Mouse (Mus musculus) intestine, embryonic 15.5 days (tissue): ENCODE measurements at regions not wholly inside any gene's neighbourhood (a gene's known extent, or its start where the extent isn't known, plus 50 kb on each side); places are given as distances from the start of the nearest gene placed in this dataset.

ENCODE experiments used
- ATAC-seq: fragments of 200-750 bp; cut with Nextera tagmentation; 2 replicates; pipeline ENCODE4 v1.8.0; 2017; ENCODE audit warnings: moderate TSS enrichment, moderate library complexity
- H3K27ac ChIP-seq: fragments of 300-500 bp; sonication (generic); 2 replicates; pipeline ENCODE4 v1.5.1; 2015; ENCODE audit warnings: mild to moderate bottlenecking, inconsistent platforms
- H3K27me3 ChIP-seq: fragments of 300-500 bp; sonication (generic); replicated peaks from 2 replicates; pipeline ENCODE4 v1.6.1; 2015; ENCODE audit warnings: inconsistent platforms
- H3K36me3 ChIP-seq: fragments of 300-500 bp; sonication (generic); 2 replicates; pipeline ENCODE4 v1.6.1; 2015; ENCODE audit warnings: inconsistent platforms
- H3K4me1 ChIP-seq: fragments of 300-500 bp; sonication (generic); replicated peaks from 2 replicates; pipeline ENCODE4 v1.6.1; 2015; ENCODE audit warnings: inconsistent platforms
- H3K4me2 ChIP-seq: fragments of 300-500 bp; sonication (generic); replicated peaks from 2 replicates; pipeline ENCODE4 v1.6.1; 2015; ENCODE audit warnings: mild to moderate bottlenecking, inconsistent platforms
- H3K4me3 ChIP-seq: fragments of 300-500 bp; sonication (generic); replicated peaks from 2 replicates; pipeline ENCODE4 v1.5.1; 2015; ENCODE audit warnings: inconsistent platforms
- H3K9ac ChIP-seq: fragments of 300-500 bp; sonication (generic); 2 replicates; pipeline ENCODE4 v1.6.1; 2015; ENCODE audit warnings: inconsistent platforms
- H3K9me3 ChIP-seq: fragments of 300-500 bp; sonication (generic); 2 replicates; pipeline ENCODE4 v1.6.1; 2016; ENCODE audit warnings: inconsistent platforms
- WGBS: fragments of 180-500 bp; shearing (Covaris S2); methylation state at CpG from one replicate; pipeline ENCODE4 v1.1.7; 2015; 5-methylcytosine and 5-hydroxymethylcytosine counted together

- WGBS = 91% methylated on average over 3 of the region's 3 CpGs
- Histone ChIP-seq H3K36me3 (no peaks in the 10 kb centered on the region), H3K4me1 (no peaks in the 10 kb centered on the region), H3K4me3 (no peak overlapping the region), H3K27ac (no peak overlapping the region), H3K9me3 (no peaks in the 10 kb centered on the region), H3K9ac (no peak overlapping the region), H3K27me3 (no peaks in the 10 kb centered on the region), H3K4me2 (no peak overlapping the region)
- no peak for ATAC-seq
Observed at GRCm38 (mm10) chr1:167905424-167905823, 216.4 kb downstream of the Lmx1a start.

- Histone ChIP-seq H3K4me1 (no peaks in the 10 kb centered on the region), H3K9me3 (no peaks in the 10 kb centered on the region), H3K4me2 (no peak overlapping the region), H3K36me3 (no peaks in the 10 kb centered on the region), H3K27ac (no peak overlapping the region), H3K4me3 (no peak overlapping the region), H3K27me3 (no peaks in the 10 kb centered on the region), H3K9ac (no peak overlapping the region)
- 70% methylated on average over 3 of the region's 3 CpGs for WGBS
- no peak for ATAC-seq
Observed at GRCm38 (mm10) chr1:167912074-167912473, 223.0 kb downstream of the Lmx1a start.

GRCm38 (mm10) chr1:167914982-167915561 lies 226.0 kb downstream of the Lmx1a start:
- H3K4me1 ChIP-seq = no peaks in the 10 kb centered on the region
- H3K4me3 ChIP-seq = no peak overlapping the region
- no peak overlapping the region for H3K4me2 ChIP-seq
- H3K27me3 ChIP-seq = no peaks in the 10 kb centered on the region
- H3K9me3 ChIP-seq = no peaks in the 10 kb centered on the region
- ATAC-seq = peak; percentile 56
- no peak overlapping the region for H3K27ac ChIP-seq
- WGBS = 37% methylated on average over 7 of the region's 7 CpGs
- H3K36me3 ChIP-seq = no peaks in the 10 kb centered on the region
- no peak overlapping the region for H3K9ac ChIP-seq

DNA sequence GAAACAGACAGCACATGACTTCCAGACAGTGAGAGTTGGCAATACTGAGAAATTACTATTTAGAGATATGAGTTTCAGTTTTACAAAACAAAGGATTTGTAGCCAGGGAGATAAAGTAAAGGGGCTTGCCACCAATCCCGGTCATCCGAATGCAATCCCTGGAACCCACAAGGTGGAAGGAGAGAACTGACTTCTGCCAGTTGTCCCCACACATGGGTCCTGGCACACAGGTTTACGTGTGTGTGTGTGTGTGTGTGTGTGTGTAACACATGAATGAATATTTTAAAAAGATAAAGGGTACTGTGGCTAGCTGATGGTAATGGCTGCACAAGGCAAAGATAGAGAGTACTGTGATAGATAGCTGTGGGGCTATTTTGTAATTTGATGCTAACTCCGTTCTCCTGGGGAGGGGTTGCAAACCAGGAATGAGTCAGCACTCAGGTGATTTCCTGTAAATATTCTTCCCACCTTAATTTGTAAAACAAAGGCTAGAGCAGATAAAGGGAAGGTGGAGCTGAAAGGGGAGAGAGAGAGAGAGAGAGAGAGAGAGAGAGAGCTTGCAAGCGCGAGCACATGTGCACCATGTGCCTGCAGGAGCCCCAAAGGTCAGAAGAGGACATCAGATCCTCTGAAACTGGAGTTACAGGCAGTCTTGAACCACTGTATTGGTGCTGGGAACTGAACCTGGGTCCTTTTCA lies 226.7 kb downstream of the Lmx1a start:
- no peaks in the 10 kb centered on the region for H3K4me1 ChIP-seq
- ATAC-seq = no peak
- H3K4me2 ChIP-seq = no peak overlapping the region
- WGBS = 69% methylated on average over 6 of the region's 6 CpGs
- no peak overlapping the region for H3K9ac ChIP-seq
- H3K27ac ChIP-seq = no peak overlapping the region
- no peak overlapping the region for H3K4me3 ChIP-seq
- H3K27me3 ChIP-seq = no peaks in the 10 kb centered on the region
- no peaks in the 10 kb centered on the region for H3K9me3 ChIP-seq
- no peaks in the 10 kb centered on the region for H3K36me3 ChIP-seq

GRCm38 (mm10) chr1:167922917-167923316 lies 233.9 kb downstream of the Lmx1a start:
- no peak for ATAC-seq
- Histone ChIP-seq H3K9ac (no peak overlapping the region), H3K4me2 (no peak overlapping the region), H3K36me3 (no peaks in the 10 kb centered on the region), H3K9me3 (no peaks in the 10 kb centered on the region), H3K4me3 (no peak overlapping the region), H3K27me3 (0 out of 2 replicates have a peak, but pooled peaks cover 1% of the 10 kb centered on the region), H3K27ac (no peak overlapping the region), H3K4me1 (no peaks in the 10 kb centered on the region)
- WGBS = 88% methylated on average over 7 of the region's 7 CpGs

- H3K27ac ChIP-seq = no peak overlapping the region
- no peak for ATAC-seq
- 0 out of 2 replicates have a peak, but pooled peaks cover 2% of the 10 kb centered on the region for H3K4me1 ChIP-seq
- no peaks in the 10 kb centered on the region for H3K9me3 ChIP-seq
- H3K9ac ChIP-seq = no peak overlapping the region
- no peak overlapping the region for H3K4me2 ChIP-seq
- 31% methylated on average over 4 of the region's 4 CpGs for WGBS
- no peak overlapping the region for H3K4me3 ChIP-seq
- no peaks in the 10 kb centered on the region for H3K36me3 ChIP-seq
- 0 out of 2 replicates have a peak, but pooled peaks cover 7% of the 10 kb centered on the region for H3K27me3 ChIP-seq
Observed at GRCm38 (mm10) chr1:167928060-167928467, 239.0 kb downstream of the Lmx1a start.

- H3K4me2 ChIP-seq = peak overlapping the region; percentile 89
- no peak overlapping the region for H3K27ac ChIP-seq
- no peaks in the 10 kb centered on the region for H3K36me3 ChIP-seq
- peak; percentile 82 for ATAC-seq
- H3K9me3 ChIP-seq = no peaks in the 10 kb centered on the region
- 0 out of 2 replicates have a peak, but pooled peaks cover 2% of the 10 kb centered on the region for H3K4me1 ChIP-seq
- WGBS = 2% methylated on average over 28 of the region's 28 CpGs
- H3K9ac ChIP-seq = peak overlapping the region; percentile 23
- 0 out of 2 replicates have a peak, but pooled peaks cover 7% of the 10 kb centered on the region for H3K27me3 ChIP-seq
- H3K4me3 ChIP-seq = peak overlapping the region; percentile 39
Observed at GRCm38 (mm10) chr1:167929729-167930341, 240.8 kb downstream of the Lmx1a start.

DNA sequence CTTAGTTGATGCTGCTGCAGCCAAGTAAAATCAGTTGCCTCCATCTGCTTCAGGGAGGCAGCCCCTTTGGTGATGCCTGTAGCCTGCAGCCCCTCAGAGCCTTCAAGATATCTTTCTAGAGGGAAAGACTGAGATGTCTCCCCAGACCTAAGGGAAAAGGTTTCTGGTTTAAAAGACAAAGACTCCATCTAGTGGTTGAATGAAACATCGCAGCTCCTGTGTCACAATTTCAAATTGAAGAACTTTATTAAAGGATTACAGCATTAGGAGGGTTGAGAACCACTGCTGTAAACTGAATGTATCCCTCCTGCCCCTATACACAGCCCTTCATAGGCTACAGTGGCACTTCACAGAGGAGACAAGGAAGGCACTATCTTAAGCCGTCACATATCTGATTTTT lies 243.1 kb downstream of the Lmx1a start:
- H3K4me1 ChIP-seq = 0 out of 2 replicates have a peak, but pooled peaks cover 2% of the 10 kb centered on the region
- no peak overlapping the region for H3K9ac ChIP-seq
- H3K4me2 ChIP-seq = no peak overlapping the region
- ATAC-seq = no peak
- H3K4me3 ChIP-seq = no peak overlapping the region
- H3K27ac ChIP-seq = no peak overlapping the region
- no peaks in the 10 kb centered on the region for H3K36me3 ChIP-seq
- 0 out of 2 replicates have a peak, but pooled peaks cover 7% of the 10 kb centered on the region for H3K27me3 ChIP-seq
- 36% methylated on average over 2 of the region's 2 CpGs for WGBS
- H3K9me3 ChIP-seq = no peaks in the 10 kb centered on the region

GRCm38 (mm10) chr1:167936726-167937125 lies 247.7 kb downstream of the Lmx1a start:
- Histone ChIP-seq H3K9ac (no peak overlapping the region), H3K9me3 (no peaks in the 10 kb centered on the region), H3K4me3 (no peak overlapping the region), H3K36me3 (no peaks in the 10 kb centered on the region), H3K27ac (no peak overlapping the region), H3K4me2 (no peak overlapping the region), H3K27me3 (no peaks in the 10 kb centered on the region), H3K4me1 (no peaks in the 10 kb centered on the region)
- 79% methylated on average over 4 of the region's 4 CpGs for WGBS
- ATAC-seq = no peak

GRCm38 (mm10) chr1:167938176-167938575 lies 249.1 kb downstream of the Lmx1a start:
- H3K27ac ChIP-seq = no peak overlapping the region
- H3K9me3 ChIP-seq = no peaks in the 10 kb centered on the region
- no peaks in the 10 kb centered on the region for H3K27me3 ChIP-seq
- WGBS = 73% methylated on average over 2 of the region's 2 CpGs
- H3K4me2 ChIP-seq = no peak overlapping the region
- H3K4me1 ChIP-seq = no peaks in the 10 kb centered on the region
- no peak for ATAC-seq
- no peak overlapping the region for H3K9ac ChIP-seq
- H3K36me3 ChIP-seq = no peaks in the 10 kb centered on the region
- no peak overlapping the region for H3K4me3 ChIP-seq

- Histone ChIP-seq H3K4me2 (no peak overlapping the region), H3K27ac (no peak overlapping the region)
- WGBS = 45% methylated on average over 8 of the region's 8 CpGs
Observed at GRCm38 (mm10) chr1:167942037-167942470, 253.0 kb downstream of the Lmx1a start.

GRCm38 (mm10) chr1:167943121-167943520 lies 254.1 kb downstream of the Lmx1a start:
- ATAC-seq = no peak

More at GRCm38 (mm10) chr1:167942037-167942470, 253.0 kb downstream of the Lmx1a start:
- ATAC-seq = 0 out of 2 replicates have a peak, but pooled peaks have one; percentile 47
- H3K4me1 ChIP-seq = no peaks in the 10 kb centered on the region
- no peaks in the 10 kb centered on the region for H3K36me3 ChIP-seq
- H3K27me3 ChIP-seq = no peaks in the 10 kb centered on the region
- no peak overlapping the region for H3K9ac ChIP-seq
- H3K9me3 ChIP-seq = no peaks in the 10 kb centered on the region
- H3K4me3 ChIP-seq = no peak overlapping the region

More at GRCm38 (mm10) chr1:167943121-167943520, 254.1 kb downstream of the Lmx1a start:
- Histone ChIP-seq H3K9me3 (no peaks in the 10 kb centered on the region), H3K36me3 (no peaks in the 10 kb centered on the region), H3K4me2 (no peak overlapping the region), H3K4me1 (no peaks in the 10 kb centered on the region), H3K27ac (no peak overlapping the region), H3K27me3 (no peaks in the 10 kb centered on the region), H3K9ac (no peak overlapping the region), H3K4me3 (no peak overlapping the region)
- WGBS = 74% methylated on average over 8 of the region's 8 CpGs
